Mouse (Mus musculus) skeletal muscle tissue, adult 2 months (tissue): Measurements from ENCODE around the gene Ctla2a.
"Not testable (repeated sequence)": the region's sequence is repeated elsewhere in the genome, so short reads cannot be mapped to it uniquely, and the experiment has no call there.

ENCODE experiments used
- DNase-seq: peaks from one replicate; pipeline ENCODE4 v3.0.0-alpha.2; 2012; ENCODE audit warnings: low read depth, low spot score

The Ctla2a gene

DNA sequence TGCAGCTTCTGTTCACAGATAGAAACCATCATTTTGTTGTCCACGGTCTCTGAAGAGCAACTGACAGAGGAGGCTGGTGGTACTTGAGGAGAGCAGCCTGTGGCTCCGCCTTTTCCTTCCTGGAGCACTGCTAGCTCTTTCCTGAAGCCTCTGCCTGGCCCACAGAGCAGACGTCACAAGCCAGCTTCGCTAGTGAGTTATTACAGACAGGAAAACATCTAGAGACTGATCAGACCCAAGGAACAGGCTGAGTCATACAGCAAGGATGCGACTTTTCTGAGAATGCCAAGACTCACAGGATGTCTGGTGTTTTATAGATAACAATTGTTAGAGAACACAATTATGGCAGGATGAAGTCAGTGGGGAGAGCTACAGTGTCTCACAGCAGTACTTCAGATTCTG lies at the start of gene Ctla2a, which contains the start of gene Gm49391:
Gene Ctla2a (minus strand): TSS at position 126 of the 402 bp plus-strand sequence.
Gene Gm49391 (minus strand): TSS at position 72 of the 402 bp plus-strand sequence.
- peak; percentile 27 for DNase-seq

DNA sequence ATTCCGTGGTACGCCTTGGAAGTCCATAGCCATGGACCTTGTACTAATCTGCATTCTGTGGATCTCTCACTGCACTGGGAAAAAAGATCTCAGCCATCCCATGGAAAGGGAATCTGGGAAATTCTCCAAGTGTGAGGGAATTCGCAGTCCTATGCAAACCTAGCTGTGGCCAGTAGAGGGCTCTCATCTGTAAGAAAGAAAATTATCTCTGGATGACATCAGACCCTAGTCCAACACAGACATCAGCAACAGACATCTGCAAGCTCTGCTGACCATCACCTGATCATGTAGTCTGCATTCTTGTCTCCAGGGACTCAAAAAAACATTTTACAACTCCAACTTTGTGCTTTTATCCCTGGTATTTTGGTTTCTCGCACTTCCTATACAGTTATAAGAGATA lies 35.9 kb upstream of the Ctla2a start:
- not testable (repeated sequence) for DNase-seq

DNA sequence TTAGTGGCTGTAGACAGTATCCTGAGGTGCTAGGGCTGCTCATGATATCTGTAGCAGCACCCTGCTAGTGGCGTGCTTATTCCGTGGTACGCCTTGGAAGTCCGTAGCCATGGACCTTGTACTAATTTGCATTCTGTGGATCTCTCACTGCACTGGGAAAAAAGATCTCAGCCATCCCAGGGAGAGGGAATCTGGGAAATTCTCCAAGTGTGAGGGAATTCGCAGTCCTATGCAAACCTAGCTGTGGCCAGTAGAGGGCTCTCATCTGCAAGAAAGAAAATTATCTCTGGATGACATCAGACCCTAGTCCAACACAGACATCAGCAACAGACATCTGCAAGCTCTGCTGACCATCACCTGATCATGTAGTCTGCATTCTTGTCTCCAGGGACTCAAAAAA lies 27.6 kb upstream of the Ctla2a start:
- DNase-seq, result not testable (repeated sequence)

DNA sequence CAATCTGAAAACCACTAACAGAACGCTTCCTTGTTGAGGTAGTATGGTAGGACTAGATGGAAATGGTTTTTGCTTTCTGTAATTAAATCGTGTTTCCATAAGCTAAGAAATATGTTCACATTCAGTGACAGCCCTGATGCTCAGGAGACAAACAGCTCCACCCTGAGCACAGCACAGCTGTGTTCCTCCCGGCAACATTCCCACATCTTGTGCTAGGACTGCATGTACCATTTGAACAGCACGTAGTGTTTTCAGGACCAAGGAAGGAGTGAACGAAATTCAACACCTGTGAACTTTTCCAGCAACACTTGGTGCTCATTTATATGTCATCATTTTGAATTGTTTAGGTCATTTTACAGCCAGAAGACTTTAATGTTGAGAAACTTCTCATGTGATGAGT lies 25.3 kb upstream of the Ctla2a start:
- no peak for DNase-seq

DNA sequence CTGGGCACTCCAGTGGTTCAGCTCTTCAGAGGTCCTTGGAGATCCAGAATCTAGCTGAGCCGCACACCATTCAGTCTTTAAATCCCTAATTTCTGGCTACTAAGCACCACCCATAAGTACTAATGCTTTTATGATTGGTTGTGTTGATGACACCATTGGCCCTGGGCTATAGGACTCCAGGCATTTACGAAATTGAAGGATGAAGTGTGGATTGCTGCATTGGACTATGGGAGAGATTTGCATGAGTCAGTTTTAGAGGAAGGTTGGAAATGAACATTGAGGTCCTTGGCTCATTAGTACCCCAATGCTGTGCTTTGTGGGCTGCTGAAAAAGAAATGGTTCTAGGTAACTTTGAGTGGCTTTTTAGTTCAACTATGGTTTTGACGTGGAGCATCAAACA lies 5.5 kb upstream of the Ctla2a start, which contains the start of gene Tpbpa:
Gene Tpbpa (minus strand): TSS at position 101 of the 400 bp plus-strand sequence.
- DNase-seq, result not testable (repeated sequence)

DNA sequence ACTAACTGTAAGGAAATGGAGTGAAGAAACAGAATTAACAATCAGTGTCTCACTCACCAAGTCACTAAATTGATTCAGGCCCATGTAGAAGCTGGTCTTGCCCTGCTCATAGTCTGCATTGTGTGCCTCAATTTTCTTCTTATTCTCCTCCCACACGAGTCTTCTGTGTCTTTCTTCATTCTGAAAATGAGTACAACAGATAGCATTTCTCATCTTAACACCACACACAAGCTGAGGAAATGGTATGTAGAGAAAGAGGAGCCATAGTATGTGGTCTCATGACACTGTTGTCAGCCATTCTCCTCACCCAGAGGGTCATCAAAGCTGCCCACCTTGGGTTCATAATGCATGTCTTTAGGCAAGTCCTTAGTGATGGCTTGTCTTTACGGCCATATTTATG lies 935 bp downstream of the Ctla2a start, which contains the start of gene Gm49393:
Gene Gm49393 (minus strand): TSS at position 101 of the 400 bp plus-strand sequence.
- DNase-seq, result not testable (repeated sequence)

DNA sequence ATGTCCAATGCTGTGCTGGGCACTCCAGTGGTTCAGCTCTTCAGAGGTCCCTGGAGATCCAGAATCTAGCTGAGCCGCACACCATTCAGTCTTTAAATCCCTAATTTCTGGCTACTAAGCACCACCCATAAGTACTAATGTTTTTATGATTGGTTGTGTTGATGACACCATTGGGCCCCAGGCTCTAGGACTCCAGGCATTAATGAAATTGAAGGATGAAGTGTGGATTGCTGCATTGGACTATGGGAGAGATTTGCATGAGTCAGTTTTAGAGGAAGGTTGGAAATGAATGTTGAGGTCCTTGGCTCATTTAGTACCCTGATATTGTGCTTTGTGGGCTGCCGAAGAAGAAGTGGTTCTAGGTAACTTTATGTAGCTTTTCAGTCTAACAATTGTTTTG lies 31.6 kb downstream of the Ctla2a start, which contains the start of gene Tpbpb:
Gene Tpbpb (minus strand): TSS at position 101 of the 400 bp plus-strand sequence.
- not testable (repeated sequence) for DNase-seq

DNA sequence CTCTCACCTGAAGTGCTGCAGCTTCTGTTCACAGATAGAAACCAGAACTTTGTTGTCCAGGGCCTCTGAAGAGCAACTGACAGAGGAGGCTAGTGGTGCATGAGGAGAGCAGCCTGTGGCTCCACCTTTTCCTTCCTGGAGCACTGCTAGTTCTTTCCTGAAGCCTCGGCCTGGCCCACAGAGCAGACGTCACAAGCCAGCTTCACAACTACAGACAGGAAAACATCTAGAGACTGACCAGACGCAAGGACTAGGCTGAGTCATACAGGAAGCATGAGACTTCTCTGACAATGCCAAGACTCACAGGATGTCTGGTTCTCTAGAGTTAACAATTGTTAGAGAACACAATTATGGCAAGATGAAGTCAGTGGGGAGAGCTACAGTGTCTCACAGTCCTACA lies 39.1 kb downstream of the Ctla2a start, which contains the start of gene Ctla2b:
Gene Ctla2b (minus strand): TSS at position 120 of the 400 bp plus-strand sequence.
- peak; percentile 58 for DNase-seq

DNA sequence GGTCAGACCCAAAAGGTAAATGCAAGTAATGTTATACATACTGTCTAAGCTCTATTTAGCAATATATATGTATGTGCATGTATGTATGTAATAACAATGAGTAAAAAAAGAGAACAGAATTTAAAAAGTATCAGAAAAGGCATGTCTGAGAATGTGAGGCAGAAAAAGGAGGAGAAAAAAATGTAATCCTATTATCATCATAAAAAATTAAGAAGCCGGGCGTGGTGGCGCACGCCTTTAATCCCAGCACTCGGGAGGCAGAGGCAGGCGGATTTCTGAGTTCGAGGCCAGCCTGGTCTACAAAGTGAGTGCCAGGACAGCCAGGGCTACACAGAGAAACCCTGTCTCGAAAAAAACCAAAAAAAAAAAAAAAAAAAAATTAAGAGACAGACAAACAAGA lies 39.6 kb downstream of the Ctla2a start, which contains the start of gene Gm49392:
Gene Gm49392 (minus strand): TSS at position 101 of the 400 bp plus-strand sequence.
- DNase-seq, result not testable (repeated sequence)

DNA sequence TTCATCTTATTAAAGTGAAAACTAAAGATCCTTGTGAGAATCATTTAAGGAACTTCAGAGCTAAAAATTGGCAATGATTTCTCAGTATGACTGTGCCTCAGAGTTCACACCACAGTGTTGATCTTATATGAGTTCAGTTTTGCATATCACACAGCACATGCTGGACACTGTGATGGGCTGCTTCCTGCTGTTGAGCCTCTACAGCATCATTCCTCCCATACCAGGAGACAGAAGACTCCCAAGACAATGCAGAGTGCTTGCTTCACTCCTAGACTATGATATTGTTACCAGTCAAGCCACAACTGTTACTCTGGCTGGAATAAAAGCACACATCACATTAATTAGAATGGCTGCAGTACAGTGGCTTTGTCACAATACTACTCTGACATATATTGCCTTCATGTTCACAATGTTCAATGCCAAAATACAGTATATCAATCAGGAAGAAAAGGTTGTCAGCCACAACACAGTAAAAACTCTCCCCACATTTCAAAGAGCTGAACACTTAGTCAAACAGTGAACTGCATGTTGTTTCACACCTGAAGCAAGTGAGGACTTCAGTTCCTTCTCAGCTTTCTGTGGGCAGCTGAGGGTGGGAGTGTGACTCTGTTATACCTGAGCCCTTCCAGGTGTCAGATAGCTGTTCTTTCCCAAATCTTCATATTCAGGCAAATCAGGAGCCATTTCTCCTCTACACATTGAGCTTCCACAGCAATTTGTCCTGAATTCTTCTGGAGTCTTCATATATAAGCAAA lies 40.8 kb downstream of the Ctla2a start:
- DNase-seq, result no peak

DNA sequence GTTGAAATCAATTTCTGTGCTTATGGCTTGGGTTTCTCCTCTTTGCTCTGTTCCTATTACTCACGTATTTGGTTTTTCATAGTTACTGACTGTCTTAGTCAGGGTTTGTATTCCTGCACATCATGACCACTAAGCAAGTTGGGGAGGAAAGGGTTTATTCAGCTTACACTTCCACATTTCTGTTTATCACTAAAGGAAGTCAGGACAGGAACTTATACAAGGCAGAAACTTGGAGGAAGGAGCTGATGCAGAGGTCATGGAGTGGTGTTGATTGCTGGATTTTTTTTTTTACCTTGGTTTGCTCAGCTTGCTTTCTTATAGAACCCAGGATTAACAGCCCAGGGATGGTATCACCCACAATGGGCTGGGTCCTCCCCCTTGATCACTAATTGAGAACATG lies 44.1 kb downstream of the Ctla2a start:
- no peak for DNase-seq
